10 mouse cellular contexts compared by ENCODE assay signal in the genomic region with DNA sequence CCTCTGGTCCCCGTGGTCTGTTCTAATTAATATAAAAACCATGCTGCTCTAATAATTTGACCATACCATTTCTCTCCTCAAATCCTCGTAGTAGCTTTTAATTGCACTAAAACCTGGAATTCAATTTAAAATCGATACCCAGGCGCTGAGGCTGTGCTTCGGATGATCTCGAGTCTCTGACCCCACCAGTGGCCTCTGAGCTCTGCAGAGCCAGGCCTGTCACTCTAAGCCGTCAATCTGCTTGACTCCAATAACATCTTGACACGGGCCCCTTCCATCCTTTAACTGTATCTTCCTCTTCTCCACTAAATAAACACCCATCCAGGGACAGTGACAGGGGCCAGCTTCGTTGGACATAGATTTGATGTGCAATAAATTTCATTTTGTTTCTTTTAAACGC.
A peak's percentile ranks its signal among the peaks of the same experiment; 100 is the strongest.
DNase-seq lines count a peak whose midpoint lies in the region; ATAC-seq and TF ChIP-seq lines count a peak whose summit lies in the region.
"Had no signal": no experiment of that assay in that cellular context is flagged by ENCODE, and none has a peak within 500 bp of the region (broad histone marks: within the 10 kb centered on the region; RNA-seq: fewer than 3 reads in every experiment).

No protein-coding gene starts in this region.

- H3K4me3 ChIP-seq in embryonic facial prominence, embryonic 13.5 days, result no peak overlapping the region
- H3K4me3 ChIP-seq in embryonic facial prominence, embryonic 10.5 days, result no peak overlapping the region
- H3K4me3 ChIP-seq in hindbrain, embryonic 10.5 days, result no peak overlapping the region
- no peak overlapping the region for H3K4me3 ChIP-seq in hindbrain, embryonic 12.5 days
- no peak overlapping the region for H3K4me3 ChIP-seq in lung, postnatal 0 days (ENCODE audit: low read depth, low read length)
- no peak overlapping the region for H3K4me3 ChIP-seq in small intestine, adult 2 months (ENCODE audit: low read depth, low read length)
- H3K4me3 ChIP-seq: liver, embryonic 13.5 days had no signal

- 44% methylated on average over 10 of the region's 10 CpGs for WGBS in embryonic facial prominence, embryonic 13.5 days
- WGBS in embryonic facial prominence, embryonic 10.5 days, result 47% methylated on average over 10 of the region's 10 CpGs
- 49% methylated on average over 10 of the region's 10 CpGs for WGBS in hindbrain, embryonic 10.5 days
- WGBS in hindbrain, embryonic 12.5 days, result 51% methylated on average over 10 of the region's 10 CpGs
- 54% methylated on average over 10 of the region's 10 CpGs for WGBS in lung, postnatal 0 days
- 67% methylated on average over 10 of the region's 10 CpGs for WGBS in small intestine, adult 2 months

- peak overlapping the region; percentile 56; the same call in 1 of the 2 replicates for H3K4me2 ChIP-seq in embryonic facial prominence, embryonic 13.5 days
- H3K4me2 ChIP-seq in hindbrain, embryonic 12.5 days (replicated peaks), result no peak overlapping the region
- no peak overlapping the region for H3K4me2 ChIP-seq in lung, postnatal 0 days (replicated peaks; ENCODE audit: low read depth, low read length)
- H3K4me2 ChIP-seq: liver, embryonic 13.5 days had no signal

- TF ChIP-seq EP300 in lung, postnatal 0 days (IDR thresholded peaks at IDR 0.05), result no peak

- no peaks in the 10 kb centered on the region for H3K36me3 ChIP-seq in embryonic facial prominence, embryonic 13.5 days
- H3K36me3 ChIP-seq in embryonic facial prominence, embryonic 10.5 days (replicated peaks), result no peaks in the 10 kb centered on the region
- no peaks in the 10 kb centered on the region for H3K36me3 ChIP-seq in hindbrain, embryonic 10.5 days
- no peaks in the 10 kb centered on the region for H3K36me3 ChIP-seq in hindbrain, embryonic 12.5 days
- H3K36me3 ChIP-seq in lung, postnatal 0 days (ENCODE audit: insufficient read depth, low read length), result no peaks in the 10 kb centered on the region
- no peaks in the 10 kb centered on the region for H3K36me3 ChIP-seq in small intestine, adult 2 months (ENCODE audit: control insufficient read depth, insufficient read depth, low read length)
- H3K36me3 ChIP-seq: liver, embryonic 13.5 days had no signal

- H3K27me3 ChIP-seq in embryonic facial prominence, embryonic 13.5 days, result no peaks in the 10 kb centered on the region
- H3K27me3 ChIP-seq in embryonic facial prominence, embryonic 10.5 days (replicated peaks; ENCODE audit: low read depth, poor library complexity, severe bottlenecking), result no peaks in the 10 kb centered on the region
- no peaks in the 10 kb centered on the region for H3K27me3 ChIP-seq in hindbrain, embryonic 10.5 days (ENCODE audit: insufficient read depth, poor library complexity, severe bottlenecking)
- no peaks in the 10 kb centered on the region for H3K27me3 ChIP-seq in hindbrain, embryonic 12.5 days
- no peaks in the 10 kb centered on the region for H3K27me3 ChIP-seq in lung, postnatal 0 days (replicated peaks; ENCODE audit: insufficient read depth, low read length)
- H3K27me3 ChIP-seq in small intestine, adult 2 months (ENCODE audit: control insufficient read depth, insufficient read depth, low read length), result no peaks in the 10 kb centered on the region
- H3K27me3 ChIP-seq: liver, embryonic 13.5 days had no signal

- TF ChIP-seq POLR2A in small intestine, adult 2 months (IDR thresholded peaks at IDR 0.05; ENCODE audit: low read depth, low read length), result no peak

- no peak for DNase-seq in embryonic facial prominence, embryonic 10.5 days (ENCODE audit: low spot score)
- no peak for DNase-seq in hindbrain, embryonic 10.5 days (ENCODE audit: low spot score)
- DNase-seq in lung, postnatal 0 days (ENCODE audit: low spot score), result no peak
- DNase-seq in lung, adult 18-20 months, result no peak
- DNase-seq in ovary, postnatal 10 days (ENCODE audit: low spot score), result no peak
- DNase-seq: liver, embryonic 13.5 days; spleen, adult 18-20 months had no signal

- no peak overlapping the region for H3K9ac ChIP-seq in embryonic facial prominence, embryonic 13.5 days
- no peak overlapping the region for H3K9ac ChIP-seq in hindbrain, embryonic 12.5 days
- H3K9ac ChIP-seq in lung, postnatal 0 days (replicated peaks; ENCODE audit: low read depth), result no peak overlapping the region
- H3K9ac ChIP-seq: liver, embryonic 13.5 days had no signal

- no peaks in the 10 kb centered on the region for H3K9me3 ChIP-seq in embryonic facial prominence, embryonic 13.5 days
- no peaks in the 10 kb centered on the region for H3K9me3 ChIP-seq in embryonic facial prominence, embryonic 10.5 days
- H3K9me3 ChIP-seq in hindbrain, embryonic 10.5 days, result no peaks in the 10 kb centered on the region
- no peaks in the 10 kb centered on the region for H3K9me3 ChIP-seq in hindbrain, embryonic 12.5 days (replicated peaks)
- H3K9me3 ChIP-seq in lung, postnatal 0 days (ENCODE audit: low read length), result no peaks in the 10 kb centered on the region
- H3K9me3 ChIP-seq: liver, embryonic 13.5 days had no signal

- H3K27ac ChIP-seq in embryonic facial prominence, embryonic 13.5 days, result no peak overlapping the region; the same call in 1 of the 2 replicates
- no peak overlapping the region for H3K27ac ChIP-seq in embryonic facial prominence, embryonic 10.5 days (replicated peaks)
- H3K27ac ChIP-seq in hindbrain, embryonic 10.5 days, result 0 out of 2 replicates have a peak overlapping the region, but pooled peaks have one; percentile 3
- H3K27ac ChIP-seq in hindbrain, embryonic 12.5 days, result no peak overlapping the region
- peak overlapping the region; percentile 57 for H3K27ac ChIP-seq in lung, postnatal 0 days (ENCODE audit: low read length)
- peak overlapping the region; percentile 41 for H3K27ac ChIP-seq in small intestine, adult 2 months (ENCODE audit: insufficient read depth, low read depth, low read length)
- H3K27ac ChIP-seq: liver, embryonic 13.5 days had no signal

- peaks cover 14% of the 10 kb centered on the region for H3K4me1 ChIP-seq in embryonic facial prominence, embryonic 13.5 days
- H3K4me1 ChIP-seq in embryonic facial prominence, embryonic 10.5 days, result peaks cover 27% of the 10 kb centered on the region
- peaks cover 27% of the 10 kb centered on the region for H3K4me1 ChIP-seq in hindbrain, embryonic 10.5 days (replicated peaks)
- peaks cover 15% of the 10 kb centered on the region for H3K4me1 ChIP-seq in hindbrain, embryonic 12.5 days
- H3K4me1 ChIP-seq in lung, postnatal 0 days (ENCODE audit: insufficient read depth, low read depth, low read length), result no peaks in the 10 kb centered on the region
- no peaks in the 10 kb centered on the region for H3K4me1 ChIP-seq in small intestine, adult 2 months (ENCODE audit: control insufficient read depth, insufficient read depth, insufficient read length, low read length)
- H3K4me1 ChIP-seq: liver, embryonic 13.5 days had no signal

- no peak for TF ChIP-seq CTCF in lung, postnatal 0 days (IDR thresholded peaks at IDR 0.05)
- TF ChIP-seq CTCF in small intestine, adult 2 months (IDR thresholded peaks at IDR 0.05; ENCODE audit: extremely low read depth, insufficient read length, insufficient replicate concordance, low read depth, low read length), result no peak

- ATAC-seq in embryonic facial prominence, embryonic 13.5 days (ENCODE audit: insufficient number of reproducible peaks, insufficient read depth, low FRiP score, low TSS enrichment, low read depth), result no peak
- ATAC-seq in hindbrain, embryonic 12.5 days (ENCODE audit: low FRiP score), result no peak
- no peak for ATAC-seq in lung, postnatal 0 days

Comparison
In these comparisons a context has a peak if more than half of its experiments do, and no peak if none do; other contexts are left out.
1. H3K27ac ChIP-seq: peak in hindbrain, embryonic 10.5 days (single experiment), lung, postnatal 0 days (single experiment) and small intestine, adult 2 months (single experiment); none in embryonic facial prominence, embryonic 13.5 days (single experiment), embryonic facial prominence, embryonic 10.5 days (single experiment) and hindbrain, embryonic 12.5 days (single experiment).